Mouse (Mus musculus): ENCODE measurements around the gene Ptprm. TPM values are rescaled to one million over a fixed set of nuclear protein-coding genes. Genes with fewer than 3 reads are reported as not detected.

Gene Ptprm
- polyA plus RNA-seq, 1 experiment = 34.2 TPM

DNA sequence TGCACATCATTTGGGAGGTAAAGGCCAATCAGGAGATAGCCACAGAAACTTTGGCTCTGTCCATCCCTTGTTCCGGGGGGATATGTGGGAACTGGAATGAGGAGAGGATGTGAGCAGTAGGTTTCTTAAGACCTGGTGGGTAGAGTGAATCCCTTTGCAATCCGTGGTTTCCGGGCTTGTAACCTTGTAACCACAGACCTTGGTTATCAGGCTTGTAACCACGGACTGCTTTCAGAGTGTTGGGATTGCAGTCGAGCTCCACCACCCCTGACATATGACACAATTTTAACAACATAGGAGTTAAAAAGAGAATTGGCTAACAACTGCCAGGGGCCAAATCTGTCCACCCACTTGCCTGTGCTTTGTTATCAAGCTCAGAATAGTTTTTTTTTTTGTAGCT is 270.2 kb downstream of the Ptprm start:
- H3K4me1 ChIP-seq (ENCODE audit: control insufficient read depth, insufficient read depth, low read length) = peaks cover 4% of the 10 kb centered on the region; the same call in 1 of the 2 replicates
- 33% methylated on average over 5 of the region's 5 CpGs for WGBS
- TF ChIP-seq CTCF (IDR thresholded peaks at IDR 0.05; ENCODE audit: borderline replicate concordance, insufficient read depth, low read depth, low read length) (no peak), POLR2A (IDR thresholded peaks at IDR 0.05; ENCODE audit: borderline replicate concordance, insufficient read depth, low read length) (no peak)
- no peak for DNase-seq
- no peak overlapping the region for H3K27ac ChIP-seq (ENCODE audit: insufficient read depth, low read length)
- H3K4me3 ChIP-seq (replicated peaks; ENCODE audit: insufficient read depth, low read depth, low read length) = no peak overlapping the region
- H3K27me3 ChIP-seq (ENCODE audit: control insufficient read depth, insufficient read depth, low read length) = no peaks in the 10 kb centered on the region

DNA sequence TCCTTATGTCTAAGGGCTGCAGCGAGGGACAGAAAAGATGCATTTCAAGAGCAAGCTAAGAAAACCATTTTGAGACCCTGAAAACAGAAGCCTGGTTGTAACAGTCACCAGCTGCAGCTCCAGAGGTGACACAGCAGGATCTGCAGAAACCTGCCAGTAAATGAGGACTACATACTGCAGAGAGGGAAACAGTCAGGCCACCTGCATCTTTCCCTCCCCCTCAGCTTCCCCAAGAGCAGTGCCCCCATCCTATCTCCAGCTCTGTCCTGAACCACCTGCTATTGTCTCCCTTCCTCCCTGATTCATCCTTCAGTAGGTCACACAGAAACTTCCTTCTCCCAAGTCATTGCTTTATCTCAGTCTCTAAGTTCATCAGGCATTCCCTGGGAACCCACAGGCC is 274.7 kb downstream of the Ptprm start:
- H3K27ac ChIP-seq (ENCODE audit: insufficient read depth, low read length) = no peak overlapping the region
- no peaks in the 10 kb centered on the region; the same call in 1 of the 2 replicates for H3K4me1 ChIP-seq (ENCODE audit: control insufficient read depth, insufficient read depth, low read length)
- DNase-seq = no peak
- 90% methylated on average over 1 of the region's 1 CpGs for WGBS
- no peak overlapping the region for H3K4me3 ChIP-seq (replicated peaks; ENCODE audit: insufficient read depth, low read depth, low read length)
- no peaks in the 10 kb centered on the region for H3K27me3 ChIP-seq (ENCODE audit: control insufficient read depth, insufficient read depth, low read length)
- TF ChIP-seq CTCF (IDR thresholded peaks at IDR 0.05; ENCODE audit: borderline replicate concordance, insufficient read depth, low read depth, low read length) (no peak), POLR2A (IDR thresholded peaks at IDR 0.05; ENCODE audit: borderline replicate concordance, insufficient read depth, low read length) (no peak)

DNA sequence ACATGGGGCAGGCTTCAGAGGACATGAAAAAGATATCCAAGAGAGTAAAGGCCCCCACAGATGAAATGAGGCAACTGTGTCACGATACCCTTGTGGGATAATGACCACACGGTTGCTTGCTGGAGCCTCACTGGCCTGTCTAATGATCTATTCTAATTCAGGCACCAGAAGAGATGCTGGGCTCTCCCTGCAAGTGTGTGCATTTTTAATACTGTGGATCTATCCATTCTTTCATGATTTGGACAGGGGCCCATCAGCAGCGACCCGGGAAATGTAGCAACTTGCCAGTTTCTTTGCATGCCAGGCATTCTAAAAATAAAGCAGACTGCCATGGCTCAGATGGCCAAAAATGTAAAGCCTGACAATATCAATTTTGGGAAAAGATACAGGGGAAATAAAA is 280.7 kb downstream of the Ptprm start:
- no peak overlapping the region for H3K4me3 ChIP-seq (replicated peaks; ENCODE audit: insufficient read depth, low read depth, low read length)
- TF ChIP-seq CTCF (IDR thresholded peaks at IDR 0.05; ENCODE audit: borderline replicate concordance, insufficient read depth, low read depth, low read length) (no peak), POLR2A (IDR thresholded peaks at IDR 0.05; ENCODE audit: borderline replicate concordance, insufficient read depth, low read length) (no peak)
- H3K4me1 ChIP-seq (ENCODE audit: control insufficient read depth, insufficient read depth, low read length) = peaks cover 16% of the 10 kb centered on the region
- no peaks in the 10 kb centered on the region for H3K27me3 ChIP-seq (ENCODE audit: control insufficient read depth, insufficient read depth, low read length)
- no peak overlapping the region for H3K27ac ChIP-seq (ENCODE audit: insufficient read depth, low read length)
- peak; percentile 59 to 78 for DNase-seq
- WGBS = 5% methylated on average over 4 of the region's 4 CpGs

DNA sequence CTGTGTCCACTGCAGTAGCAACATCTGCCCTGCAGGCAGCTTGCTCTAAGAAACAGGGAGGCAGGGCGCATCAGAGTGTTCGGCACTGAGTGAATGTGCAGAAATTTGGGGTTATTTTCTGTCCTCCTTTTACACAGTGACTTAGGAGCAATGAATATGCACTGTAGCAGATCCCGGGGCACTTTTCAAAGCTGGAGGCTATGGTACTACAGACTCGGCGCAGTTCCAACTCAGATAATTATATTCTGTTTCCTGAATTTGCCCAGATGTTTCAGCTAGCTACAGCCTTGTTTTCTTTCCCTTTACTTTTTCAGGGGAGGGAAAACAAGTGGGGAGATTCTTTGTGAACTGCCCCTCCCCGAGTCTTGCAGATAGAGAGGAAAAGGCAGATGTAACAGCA is 281.1 kb downstream of the Ptprm start:
- Histone ChIP-seq H3K4me3 (replicated peaks; ENCODE audit: insufficient read depth, low read depth, low read length) (no peak overlapping the region), H3K4me1 (ENCODE audit: control insufficient read depth, insufficient read depth, low read length) (peaks cover 16% of the 10 kb centered on the region), H3K27ac (ENCODE audit: insufficient read depth, low read length) (no peak overlapping the region), H3K27me3 (ENCODE audit: control insufficient read depth, insufficient read depth, low read length) (no peaks in the 10 kb centered on the region)
- WGBS = 46% methylated on average over 6 of the region's 6 CpGs
- DNase-seq = no peak
- TF ChIP-seq CTCF (IDR thresholded peaks at IDR 0.05; ENCODE audit: borderline replicate concordance, insufficient read depth, low read depth, low read length) (no peak), POLR2A (IDR thresholded peaks at IDR 0.05; ENCODE audit: borderline replicate concordance, insufficient read depth, low read length) (no peak)

DNA sequence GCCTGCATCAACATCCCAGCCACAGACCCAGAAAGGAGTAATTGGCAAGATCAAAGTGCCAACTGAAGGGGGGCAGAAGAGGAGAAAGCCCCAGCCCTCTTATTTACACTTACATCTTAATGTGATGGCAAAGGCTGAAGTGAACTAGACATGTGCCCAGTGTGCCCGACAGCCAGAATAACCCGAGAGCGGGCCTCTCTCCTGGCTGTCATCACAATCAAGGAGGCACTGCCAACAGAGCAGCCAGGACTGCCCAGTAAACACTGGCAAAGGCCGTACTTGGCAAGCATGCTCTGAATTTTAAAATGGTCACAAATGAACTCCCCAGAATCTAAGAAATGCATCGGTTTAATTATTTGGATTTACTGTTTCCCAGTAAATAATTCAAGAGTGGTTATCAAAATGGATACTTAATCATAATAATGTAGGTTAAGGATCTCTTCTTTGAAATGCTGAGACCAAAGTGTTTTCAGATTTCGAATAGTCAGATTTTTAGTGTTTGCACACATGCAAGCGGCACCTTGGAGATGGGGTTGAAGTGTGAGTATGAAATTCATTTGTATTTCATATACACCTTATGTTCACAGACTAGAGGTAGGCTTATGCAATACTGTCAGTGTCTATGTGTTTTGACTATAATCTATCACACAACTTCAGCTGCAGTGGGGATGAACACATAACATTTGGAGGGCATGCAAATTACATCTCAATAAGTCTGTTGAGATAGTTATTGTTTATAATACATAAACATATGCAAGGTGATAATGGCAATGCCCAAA is 282.8 kb downstream of the Ptprm start:
- Histone ChIP-seq H3K4me1 (ENCODE audit: control insufficient read depth, insufficient read depth, low read length) (peaks cover 16% of the 10 kb centered on the region), H3K27ac (ENCODE audit: insufficient read depth, low read length) (no peak overlapping the region), H3K27me3 (ENCODE audit: control insufficient read depth, insufficient read depth, low read length) (no peaks in the 10 kb centered on the region), H3K4me3 (replicated peaks; ENCODE audit: insufficient read depth, low read depth, low read length) (no peak overlapping the region)
- WGBS = 23% methylated on average over 7 of the region's 7 CpGs
- TF ChIP-seq POLR2A (IDR thresholded peaks at IDR 0.05; ENCODE audit: borderline replicate concordance, insufficient read depth, low read length) = no peak
- no peak for TF ChIP-seq CTCF (IDR thresholded peaks at IDR 0.05; ENCODE audit: borderline replicate concordance, insufficient read depth, low read depth, low read length)
- peak; percentile 70 to 88 for DNase-seq

DNA sequence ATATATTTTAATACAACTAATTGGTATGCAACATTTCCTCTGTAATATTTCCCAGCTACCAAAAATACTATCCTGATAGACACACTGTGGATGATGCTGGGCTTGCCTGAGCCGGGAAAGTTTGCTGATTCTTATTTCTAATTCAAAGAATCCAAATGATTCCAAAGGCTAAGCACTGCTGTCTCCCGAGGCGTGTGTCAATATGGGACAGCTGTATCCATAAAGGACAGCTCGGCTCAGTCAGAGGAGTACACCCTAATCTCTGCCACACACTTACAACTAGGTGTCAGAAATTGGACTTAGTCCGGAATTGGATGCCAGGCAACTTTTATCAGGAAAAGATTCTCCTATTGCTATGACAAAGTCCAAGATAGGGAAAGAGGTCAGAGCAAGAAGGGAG is 290.6 kb downstream of the Ptprm start:
- no peak for DNase-seq
- no peaks in the 10 kb centered on the region; the same call in 1 of the 2 replicates for H3K27me3 ChIP-seq (ENCODE audit: control insufficient read depth, insufficient read depth, low read length)
- WGBS = 84% methylated on average over 5 of the region's 5 CpGs
- no peak overlapping the region for H3K27ac ChIP-seq (ENCODE audit: insufficient read depth, low read length)
- H3K4me1 ChIP-seq (ENCODE audit: control insufficient read depth, insufficient read depth, low read length) = no peaks in the 10 kb centered on the region
- H3K4me3 ChIP-seq (replicated peaks; ENCODE audit: insufficient read depth, low read depth, low read length) = no peak overlapping the region
- TF ChIP-seq POLR2A (IDR thresholded peaks at IDR 0.05; ENCODE audit: borderline replicate concordance, insufficient read depth, low read length) (no peak), CTCF (IDR thresholded peaks at IDR 0.05; ENCODE audit: borderline replicate concordance, insufficient read depth, low read depth, low read length) (no peak)

DNA sequence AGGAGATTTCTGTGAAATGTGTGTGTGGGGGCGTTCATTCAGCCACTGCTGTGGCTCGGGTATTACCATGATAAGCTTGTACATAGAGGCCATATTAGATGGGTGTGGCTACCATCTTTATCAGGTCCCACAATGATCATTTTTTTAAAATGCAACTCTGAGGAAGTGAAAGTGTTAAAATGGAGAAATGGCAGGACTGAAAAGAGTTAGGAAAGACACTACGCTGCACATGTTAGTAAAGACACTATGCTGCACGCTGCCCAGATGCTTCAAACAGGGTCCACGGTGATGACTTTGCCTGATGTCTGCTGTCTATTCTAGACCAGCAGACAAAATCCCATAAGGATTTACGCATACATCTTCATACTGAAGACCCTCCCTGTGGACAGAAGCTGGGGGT is 298.6 kb downstream of the Ptprm start:
- TF ChIP-seq POLR2A (IDR thresholded peaks at IDR 0.05; ENCODE audit: borderline replicate concordance, insufficient read depth, low read length) (no peak), CTCF (IDR thresholded peaks at IDR 0.05; ENCODE audit: borderline replicate concordance, insufficient read depth, low read depth, low read length) (no peak)
- Histone ChIP-seq H3K27me3 (ENCODE audit: control insufficient read depth, insufficient read depth, low read length) (no peaks in the 10 kb centered on the region; the same call in 1 of the 2 replicates), H3K4me1 (ENCODE audit: control insufficient read depth, insufficient read depth, low read length) (no peaks in the 10 kb centered on the region), H3K4me3 (replicated peaks; ENCODE audit: insufficient read depth, low read depth, low read length) (no peak overlapping the region), H3K27ac (ENCODE audit: insufficient read depth, low read length) (no peak overlapping the region)
- 93% methylated on average over 6 of the region's 6 CpGs for WGBS
- DNase-seq = no peak

DNA sequence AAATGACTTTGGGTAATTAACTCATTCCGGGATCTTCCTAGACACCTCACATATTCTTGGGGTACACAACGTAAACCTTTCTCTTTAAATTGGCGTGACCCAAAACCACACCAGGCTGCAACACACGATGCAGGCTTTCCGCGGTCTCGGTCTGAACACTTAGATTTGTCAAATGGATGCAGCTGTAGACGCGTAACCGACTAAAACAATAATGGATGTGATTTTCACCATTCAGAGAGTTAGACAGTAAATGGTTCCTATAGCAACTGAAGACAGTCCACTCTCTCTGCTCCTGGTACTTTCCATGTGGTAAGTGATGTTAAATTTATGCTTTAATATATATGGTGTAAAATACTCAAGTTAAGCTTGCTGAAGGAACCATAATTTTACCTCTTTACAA is 300.1 kb downstream of the Ptprm start:
- H3K27ac ChIP-seq (ENCODE audit: insufficient read depth, low read length) = no peak overlapping the region
- no peak for TF ChIP-seq POLR2A (IDR thresholded peaks at IDR 0.05; ENCODE audit: borderline replicate concordance, insufficient read depth, low read length)
- no peak for TF ChIP-seq CTCF (IDR thresholded peaks at IDR 0.05; ENCODE audit: borderline replicate concordance, insufficient read depth, low read depth, low read length)
- H3K4me3 ChIP-seq (replicated peaks; ENCODE audit: insufficient read depth, low read depth, low read length) = no peak overlapping the region
- H3K4me1 ChIP-seq (ENCODE audit: control insufficient read depth, insufficient read depth, low read length) = no peaks in the 10 kb centered on the region
- no peak for DNase-seq
- 85% methylated on average over 10 of the region's 10 CpGs for WGBS
- no peaks in the 10 kb centered on the region; the same call in 1 of the 2 replicates for H3K27me3 ChIP-seq (ENCODE audit: control insufficient read depth, insufficient read depth, low read length)

Data from cerebellum, adult 2 months (tissue).